Mouse (Mus musculus): ENCODE results near the gene Prox1. TPM values are rescaled to one million over a fixed set of nuclear protein-coding genes. Genes with fewer than 3 reads are reported as not detected.

Prox1 gene
- polyA plus RNA-seq, 1 experiment, result not detected

GRCm38 (mm10) chr1:190198247-190198646, 27.7 kb upstream of the Prox1 start:
- no peak overlapping the region for H3K27ac ChIP-seq (ENCODE audit: insufficient read depth, low read depth, low read length)
- no peak overlapping the region for H3K4me3 ChIP-seq (ENCODE audit: insufficient read depth, low read depth, low read length)
- TF ChIP-seq POLR2A (IDR thresholded peaks at IDR 0.05; ENCODE audit: insufficient read depth, low read depth, low read length) (no peak), CTCF (IDR thresholded peaks at IDR 0.05; ENCODE audit: insufficient read depth, low read depth, low read length) (no peak)
- H3K4me1 ChIP-seq (ENCODE audit: control insufficient read depth, insufficient read depth, low read length), result no peaks in the 10 kb centered on the region
- 98% methylated on average over 2 of the region's 2 CpGs for WGBS

GRCm38 (mm10) chr1:190192011-190192410, 21.5 kb upstream of the Prox1 start:
- TF ChIP-seq POLR2A (IDR thresholded peaks at IDR 0.05; ENCODE audit: insufficient read depth, low read depth, low read length), result no peak
- no peak for TF ChIP-seq CTCF (IDR thresholded peaks at IDR 0.05; ENCODE audit: insufficient read depth, low read depth, low read length)
- 24% methylated on average over 13 of the region's 13 CpGs for WGBS
- 0 out of 2 replicates have a peak, but pooled peaks cover 4% of the 10 kb centered on the region for H3K4me1 ChIP-seq (ENCODE audit: control insufficient read depth, insufficient read depth, low read length)
- no peak overlapping the region for H3K27ac ChIP-seq (ENCODE audit: insufficient read depth, low read depth, low read length)
- no peak overlapping the region for H3K4me3 ChIP-seq (ENCODE audit: insufficient read depth, low read depth, low read length)

- no peak for TF ChIP-seq POLR2A (IDR thresholded peaks at IDR 0.05; ENCODE audit: insufficient read depth, low read depth, low read length)
- TF ChIP-seq CTCF (IDR thresholded peaks at IDR 0.05; ENCODE audit: insufficient read depth, low read depth, low read length), result no peak
- H3K4me3 ChIP-seq (ENCODE audit: insufficient read depth, low read depth, low read length), result no peak overlapping the region
- 42% methylated on average over 10 of the region's 10 CpGs for WGBS
- H3K4me1 ChIP-seq (ENCODE audit: control insufficient read depth, insufficient read depth, low read length), result 0 out of 2 replicates have a peak, but pooled peaks cover 4% of the 10 kb centered on the region
- H3K27ac ChIP-seq (ENCODE audit: insufficient read depth, low read depth, low read length), result no peak overlapping the region
These were observed 19.9 kb upstream of the Prox1 start for GRCm38 (mm10) chr1:190190231-190190965.

GRCm38 (mm10) chr1:190189125-190189524, 18.6 kb upstream of the Prox1 start:
- TF ChIP-seq CTCF (IDR thresholded peaks at IDR 0.05; ENCODE audit: insufficient read depth, low read depth, low read length) (no peak), POLR2A (IDR thresholded peaks at IDR 0.05; ENCODE audit: insufficient read depth, low read depth, low read length) (no peak)
- WGBS, result 83% methylated on average over 2 of the region's 2 CpGs

GRCm38 (mm10) chr1:190186336-190186735, 15.8 kb upstream of the Prox1 start:
- no peak for TF ChIP-seq POLR2A (IDR thresholded peaks at IDR 0.05; ENCODE audit: insufficient read depth, low read depth, low read length)
- no peak for TF ChIP-seq CTCF (IDR thresholded peaks at IDR 0.05; ENCODE audit: insufficient read depth, low read depth, low read length)
- no peaks in the 10 kb centered on the region for H3K4me1 ChIP-seq (ENCODE audit: control insufficient read depth, insufficient read depth, low read length)
- no peak overlapping the region for H3K4me3 ChIP-seq (ENCODE audit: insufficient read depth, low read depth, low read length)
- WGBS, result 92% methylated on average over 4 of the region's 4 CpGs
- no peak overlapping the region for H3K27ac ChIP-seq (ENCODE audit: insufficient read depth, low read depth, low read length)

More at GRCm38 (mm10) chr1:190189125-190189524, 18.6 kb upstream of the Prox1 start:
- 0 out of 2 replicates have a peak, but pooled peaks cover 4% of the 10 kb centered on the region for H3K4me1 ChIP-seq (ENCODE audit: control insufficient read depth, insufficient read depth, low read length)
- H3K4me3 ChIP-seq (ENCODE audit: insufficient read depth, low read depth, low read length), result no peak overlapping the region
- no peak overlapping the region for H3K27ac ChIP-seq (ENCODE audit: insufficient read depth, low read depth, low read length)

GRCm38 (mm10) chr1:190185284-190185683, 14.8 kb upstream of the Prox1 start:
- TF ChIP-seq POLR2A (IDR thresholded peaks at IDR 0.05; ENCODE audit: insufficient read depth, low read depth, low read length) (no peak), CTCF (IDR thresholded peaks at IDR 0.05; ENCODE audit: insufficient read depth, low read depth, low read length) (no peak)
- Histone ChIP-seq H3K4me3 (ENCODE audit: insufficient read depth, low read depth, low read length) (no peak overlapping the region), H3K4me1 (ENCODE audit: control insufficient read depth, insufficient read depth, low read length) (no peaks in the 10 kb centered on the region), H3K27ac (ENCODE audit: insufficient read depth, low read depth, low read length) (no peak overlapping the region)
- 92% methylated on average over 10 of the region's 10 CpGs for WGBS

- WGBS, result 96% methylated on average over 4 of the region's 4 CpGs
- Histone ChIP-seq H3K4me3 (ENCODE audit: insufficient read depth, low read depth, low read length) (no peak overlapping the region), H3K4me1 (ENCODE audit: control insufficient read depth, insufficient read depth, low read length) (no peaks in the 10 kb centered on the region), H3K27ac (ENCODE audit: insufficient read depth, low read depth, low read length) (no peak overlapping the region)
- TF ChIP-seq POLR2A (IDR thresholded peaks at IDR 0.05; ENCODE audit: insufficient read depth, low read depth, low read length) (no peak), CTCF (IDR thresholded peaks at IDR 0.05; ENCODE audit: insufficient read depth, low read depth, low read length) (no peak)
These were observed 13.1 kb upstream of the Prox1 start for GRCm38 (mm10) chr1:190183574-190183973.

- 84% methylated on average over 7 of the region's 7 CpGs for WGBS
- TF ChIP-seq CTCF (IDR thresholded peaks at IDR 0.05; ENCODE audit: insufficient read depth, low read depth, low read length), result no peak
- no peak for TF ChIP-seq POLR2A (IDR thresholded peaks at IDR 0.05; ENCODE audit: insufficient read depth, low read depth, low read length)
- Histone ChIP-seq H3K4me1 (ENCODE audit: control insufficient read depth, insufficient read depth, low read length) (no peaks in the 10 kb centered on the region), H3K27ac (ENCODE audit: insufficient read depth, low read depth, low read length) (no peak overlapping the region), H3K4me3 (ENCODE audit: insufficient read depth, low read depth, low read length) (no peak overlapping the region)
These were observed 11.3 kb upstream of the Prox1 start for GRCm38 (mm10) chr1:190181765-190182164.

- TF ChIP-seq POLR2A (IDR thresholded peaks at IDR 0.05; ENCODE audit: insufficient read depth, low read depth, low read length) (no peak), CTCF (IDR thresholded peaks at IDR 0.05; ENCODE audit: insufficient read depth, low read depth, low read length) (no peak)
- Histone ChIP-seq H3K4me3 (ENCODE audit: insufficient read depth, low read depth, low read length) (no peak overlapping the region), H3K4me1 (ENCODE audit: control insufficient read depth, insufficient read depth, low read length) (no peaks in the 10 kb centered on the region), H3K27ac (ENCODE audit: insufficient read depth, low read depth, low read length) (no peak overlapping the region)
- WGBS, result 60% methylated on average over 6 of the region's 6 CpGs
These were observed 10.3 kb upstream of the Prox1 start for GRCm38 (mm10) chr1:190180861-190181260.

All from olfactory bulb, adult 2 months (tissue).